Mouse (Mus musculus): ENCODE measurements at regions not wholly inside any gene's neighbourhood (a gene's known extent, or its start where the extent isn't known, plus 50 kb on each side); places are given as distances from the start of the nearest gene placed in this dataset.

DNA sequence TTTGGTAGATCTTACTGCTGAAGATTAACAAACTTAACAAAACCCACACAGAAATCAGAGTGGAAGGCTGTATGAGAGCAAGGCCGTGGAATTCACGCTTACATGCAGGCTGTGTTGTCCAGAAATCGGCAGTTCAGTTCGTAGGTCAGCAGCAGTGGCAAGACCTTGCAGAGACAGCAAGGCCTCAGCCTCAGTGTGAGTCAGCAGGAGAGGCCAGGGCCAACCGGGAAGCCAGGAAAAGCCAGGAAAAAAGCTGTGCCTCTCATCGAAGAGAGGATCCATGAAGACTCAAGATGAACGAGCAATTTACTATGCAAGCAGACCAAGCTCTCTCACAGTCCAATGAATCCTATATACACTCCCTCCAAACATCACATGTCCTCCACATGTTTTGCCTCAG lies 103.4 kb upstream of the 1700021F07Rik start:
- WGBS: 75% methylated on average over 7 of the region's 7 CpGs
- Histone ChIP-seq H3K4me3 (ENCODE audit: low read depth, low read length) (no peak overlapping the region), H3K9me3 (ENCODE audit: low read length) (no peaks in the 10 kb centered on the region), H3K36me3 (ENCODE audit: insufficient read depth, low read length) (no peaks in the 10 kb centered on the region), H3K9ac (replicated peaks; ENCODE audit: low read depth) (no peak overlapping the region), H3K4me2 (replicated peaks; ENCODE audit: low read depth, low read length) (no peak overlapping the region), H3K27me3 (replicated peaks; ENCODE audit: insufficient read depth, low read length) (no peaks in the 10 kb centered on the region), H3K4me1 (ENCODE audit: insufficient read depth, low read depth, low read length) (no peaks in the 10 kb centered on the region), H3K27ac (ENCODE audit: low read length) (no peak overlapping the region)
- TF ChIP-seq CTCF (IDR thresholded peaks at IDR 0.05) (no peak), EP300 (IDR thresholded peaks at IDR 0.05) (no peak)
- no peak for DNase-seq (ENCODE audit: low spot score)
- no peak for ATAC-seq

DNA sequence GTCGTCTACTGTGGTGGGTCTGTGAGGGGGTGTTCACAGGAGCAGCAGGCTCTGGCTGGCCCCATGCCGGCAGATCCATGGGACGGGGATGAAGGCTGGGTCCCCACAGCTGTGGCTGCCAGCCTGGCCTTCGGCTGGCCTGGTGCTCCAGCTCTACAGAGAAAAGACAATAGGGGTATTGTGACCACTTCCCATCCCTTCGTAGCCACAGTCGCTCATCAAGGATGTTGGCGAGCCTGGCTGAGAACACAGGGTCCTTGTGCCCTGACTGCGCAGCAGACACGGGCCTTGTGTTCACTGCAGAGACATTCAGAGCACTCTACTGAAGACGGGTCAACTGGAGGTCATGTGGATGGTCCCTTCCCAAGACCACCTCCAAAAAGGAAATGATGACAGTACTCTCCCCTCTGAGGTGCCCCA lies 102.4 kb upstream of the 1700021F07Rik start:
- H3K27me3 ChIP-seq (replicated peaks; ENCODE audit: insufficient read depth, low read length): no peaks in the 10 kb centered on the region
- no peaks in the 10 kb centered on the region for H3K36me3 ChIP-seq (ENCODE audit: insufficient read depth, low read length)
- H3K4me1 ChIP-seq (ENCODE audit: insufficient read depth, low read depth, low read length): no peaks in the 10 kb centered on the region
- no peaks in the 10 kb centered on the region for H3K9me3 ChIP-seq (ENCODE audit: low read length)
- TF ChIP-seq CTCF (IDR thresholded peaks at IDR 0.05): no peak
- no peak for TF ChIP-seq EP300 (IDR thresholded peaks at IDR 0.05)
- H3K9ac ChIP-seq (replicated peaks; ENCODE audit: low read depth): no peak overlapping the region
- WGBS: 47% methylated on average over 10 of the region's 10 CpGs
- H3K4me2 ChIP-seq (replicated peaks; ENCODE audit: low read depth, low read length): no peak overlapping the region
- no peak for DNase-seq (ENCODE audit: low spot score)
- ATAC-seq: no peak
- H3K27ac ChIP-seq (ENCODE audit: low read length): no peak overlapping the region
- H3K4me3 ChIP-seq (ENCODE audit: low read depth, low read length): no peak overlapping the region

DNA sequence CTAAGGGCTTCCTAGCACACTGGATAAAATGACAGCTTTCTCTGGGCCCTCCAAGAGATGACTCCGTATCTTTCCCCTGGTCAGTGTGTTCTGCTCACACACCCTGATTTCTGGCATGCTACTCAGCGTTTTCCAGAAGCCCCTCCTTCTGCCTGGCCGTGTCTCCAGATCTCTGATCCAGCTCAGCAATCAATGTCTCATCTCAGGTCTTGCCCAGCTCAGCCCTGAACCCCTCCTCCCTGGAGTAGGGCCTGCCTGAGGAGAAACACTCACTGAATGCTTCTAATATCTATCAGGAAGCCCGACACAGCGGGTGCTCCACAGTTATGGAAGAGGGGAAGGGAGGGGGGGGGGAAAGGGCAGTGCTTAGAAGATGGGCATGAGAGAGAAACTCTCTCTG lies 101.9 kb upstream of the 1700021F07Rik start:
- Histone ChIP-seq H3K9ac (replicated peaks; ENCODE audit: low read depth) (no peak overlapping the region), H3K4me3 (ENCODE audit: low read depth, low read length) (no peak overlapping the region), H3K4me1 (ENCODE audit: insufficient read depth, low read depth, low read length) (no peaks in the 10 kb centered on the region), H3K27me3 (replicated peaks; ENCODE audit: insufficient read depth, low read length) (no peaks in the 10 kb centered on the region), H3K9me3 (ENCODE audit: low read length) (no peaks in the 10 kb centered on the region), H3K36me3 (ENCODE audit: insufficient read depth, low read length) (no peaks in the 10 kb centered on the region), H3K4me2 (replicated peaks; ENCODE audit: low read depth, low read length) (no peak overlapping the region), H3K27ac (ENCODE audit: low read length) (no peak overlapping the region)
- no peak for DNase-seq (ENCODE audit: low spot score)
- TF ChIP-seq CTCF (IDR thresholded peaks at IDR 0.05): no peak
- 0 out of 2 replicates have a peak, but pooled peaks have one; percentile 14 for ATAC-seq
- 47% methylated on average over 5 of the region's 5 CpGs for WGBS

DNA sequence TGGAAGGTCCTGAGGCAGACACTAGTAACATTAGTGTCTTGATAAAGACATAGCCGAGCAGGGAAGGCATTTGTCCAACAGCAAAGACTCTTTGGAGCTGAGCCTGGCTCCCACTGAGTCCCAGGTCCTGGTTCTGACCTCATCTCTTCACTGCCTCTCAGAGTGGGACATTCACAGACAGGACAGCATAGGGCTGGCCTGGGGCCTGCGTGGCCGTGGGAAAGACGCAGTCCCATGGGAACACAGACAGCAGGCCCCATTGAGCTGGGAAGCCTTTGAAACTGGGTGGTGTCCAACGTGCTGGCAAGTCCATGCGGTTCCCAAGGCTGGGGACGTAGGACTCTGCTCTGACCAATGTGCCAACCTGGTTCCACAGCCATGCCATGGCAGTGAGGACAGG lies 97.5 kb upstream of the 1700021F07Rik start:
- no peak overlapping the region for H3K27ac ChIP-seq (ENCODE audit: low read length)
- H3K4me2 ChIP-seq (replicated peaks; ENCODE audit: low read depth, low read length): no peak overlapping the region
- H3K9me3 ChIP-seq (ENCODE audit: low read length): no peaks in the 10 kb centered on the region
- H3K27me3 ChIP-seq (replicated peaks; ENCODE audit: insufficient read depth, low read length): no peaks in the 10 kb centered on the region
- no peak for DNase-seq (ENCODE audit: low spot score)
- ATAC-seq: no peak
- H3K9ac ChIP-seq (replicated peaks; ENCODE audit: low read depth): no peak overlapping the region
- no peak overlapping the region for H3K4me3 ChIP-seq (ENCODE audit: low read depth, low read length)
- H3K36me3 ChIP-seq (ENCODE audit: insufficient read depth, low read length): no peaks in the 10 kb centered on the region
- 80% methylated on average over 7 of the region's 7 CpGs for WGBS
- no peaks in the 10 kb centered on the region for H3K4me1 ChIP-seq (ENCODE audit: insufficient read depth, low read depth, low read length)
- no peak for TF ChIP-seq CTCF (IDR thresholded peaks at IDR 0.05)
- no peak for TF ChIP-seq EP300 (IDR thresholded peaks at IDR 0.05)

DNA sequence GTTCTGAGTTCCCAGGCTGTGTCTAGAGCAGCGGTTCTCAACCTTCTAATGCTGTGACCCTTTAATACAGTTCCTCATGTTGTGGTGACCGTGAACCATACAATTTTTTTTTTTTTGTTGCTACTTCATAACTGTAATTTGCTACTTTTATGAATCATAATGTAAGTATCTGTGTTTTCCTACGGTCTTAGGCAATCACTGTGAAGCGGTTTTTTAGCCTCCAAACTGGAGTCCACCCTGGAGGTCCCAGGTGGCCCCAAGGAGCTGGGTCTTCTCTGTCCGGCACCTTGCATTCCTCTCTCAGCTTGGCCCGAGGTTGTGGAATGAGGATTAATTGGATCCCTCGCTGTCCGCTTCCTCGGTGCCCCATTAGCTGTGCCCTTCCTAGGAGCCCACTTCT lies 96.6 kb upstream of the 1700021F07Rik start:
- no peak overlapping the region for H3K4me2 ChIP-seq (replicated peaks; ENCODE audit: low read depth, low read length)
- no peak overlapping the region for H3K4me3 ChIP-seq (ENCODE audit: low read depth, low read length)
- 81% methylated on average over 9 of the region's 9 CpGs for WGBS
- no peaks in the 10 kb centered on the region for H3K9me3 ChIP-seq (ENCODE audit: low read length)
- H3K4me1 ChIP-seq (ENCODE audit: insufficient read depth, low read depth, low read length): no peaks in the 10 kb centered on the region
- no peak for TF ChIP-seq CTCF (IDR thresholded peaks at IDR 0.05)
- TF ChIP-seq EP300 (IDR thresholded peaks at IDR 0.05): no peak
- H3K27ac ChIP-seq (ENCODE audit: low read length): no peak overlapping the region
- H3K36me3 ChIP-seq (ENCODE audit: insufficient read depth, low read length): no peaks in the 10 kb centered on the region
- no peak for ATAC-seq
- no peaks in the 10 kb centered on the region for H3K27me3 ChIP-seq (replicated peaks; ENCODE audit: insufficient read depth, low read length)
- DNase-seq (ENCODE audit: low spot score): no peak
- H3K9ac ChIP-seq (replicated peaks; ENCODE audit: low read depth): no peak overlapping the region

DNA sequence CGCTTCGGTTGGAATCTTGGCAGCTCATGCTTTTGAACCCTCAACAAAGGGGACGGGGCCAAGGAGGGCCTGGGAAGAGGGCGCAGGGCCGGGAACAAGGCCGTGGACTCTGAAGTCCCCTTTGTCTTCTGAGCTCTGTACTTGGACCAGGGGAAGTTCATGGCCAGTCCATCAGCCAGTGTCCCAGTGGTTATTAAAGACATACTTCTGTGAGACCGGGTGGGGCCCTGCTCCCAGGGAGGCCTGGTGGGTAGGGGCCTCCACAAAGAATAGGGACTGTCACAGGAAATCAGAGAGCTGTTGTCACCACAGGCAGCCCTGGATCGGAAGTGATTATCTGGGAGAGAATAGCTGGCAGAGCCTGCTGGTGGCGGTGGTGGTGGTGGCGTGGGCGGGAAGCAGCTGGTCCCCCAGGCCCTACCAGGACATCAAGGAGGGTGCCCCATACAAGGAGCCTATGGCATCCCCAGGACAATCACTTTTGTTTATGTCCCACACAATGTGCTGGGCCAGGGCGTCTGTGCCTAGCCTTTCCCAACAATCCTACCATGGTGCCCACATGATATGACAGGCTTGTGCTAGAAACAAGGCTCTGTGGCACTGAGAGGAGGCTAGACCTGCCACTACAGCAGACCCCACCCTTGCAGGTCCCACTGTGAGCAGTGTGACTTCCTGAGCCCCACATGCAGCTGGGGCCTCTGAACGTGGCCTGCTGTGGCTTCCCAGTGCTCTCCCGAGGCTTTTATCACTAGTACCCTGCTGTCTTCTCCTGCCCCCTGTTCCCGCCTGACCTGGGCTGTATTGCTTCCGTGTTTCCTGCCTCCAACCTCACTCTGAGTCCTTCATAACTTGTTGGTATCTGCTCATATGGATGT lies 96.0 kb upstream of the 1700021F07Rik start:
- Histone ChIP-seq H3K9ac (replicated peaks; ENCODE audit: low read depth) (no peak overlapping the region), H3K4me2 (replicated peaks; ENCODE audit: low read depth, low read length) (no peak overlapping the region), H3K36me3 (ENCODE audit: insufficient read depth, low read length) (no peaks in the 10 kb centered on the region), H3K9me3 (ENCODE audit: low read length) (no peaks in the 10 kb centered on the region), H3K27ac (ENCODE audit: low read length) (no peak overlapping the region), H3K4me1 (ENCODE audit: insufficient read depth, low read depth, low read length) (no peaks in the 10 kb centered on the region), H3K4me3 (ENCODE audit: low read depth, low read length) (no peak overlapping the region), H3K27me3 (replicated peaks; ENCODE audit: insufficient read depth, low read length) (no peaks in the 10 kb centered on the region)
- TF ChIP-seq EP300 (IDR thresholded peaks at IDR 0.05) (no peak), CTCF (IDR thresholded peaks at IDR 0.05) (no peak)
- DNase-seq (ENCODE audit: low spot score) (no peak), ATAC-seq (peak; percentile 67)
- WGBS: 57% methylated on average over 16 of the region's 16 CpGs

Measured in lung, postnatal 0 days (tissue).